Mouse (Mus musculus): ENCODE data around the gene 1700088E04Rik.
A peak's percentile ranks its signal among the peaks of the same experiment; 100 is the strongest.

1700088E04Rik gene

DNA sequence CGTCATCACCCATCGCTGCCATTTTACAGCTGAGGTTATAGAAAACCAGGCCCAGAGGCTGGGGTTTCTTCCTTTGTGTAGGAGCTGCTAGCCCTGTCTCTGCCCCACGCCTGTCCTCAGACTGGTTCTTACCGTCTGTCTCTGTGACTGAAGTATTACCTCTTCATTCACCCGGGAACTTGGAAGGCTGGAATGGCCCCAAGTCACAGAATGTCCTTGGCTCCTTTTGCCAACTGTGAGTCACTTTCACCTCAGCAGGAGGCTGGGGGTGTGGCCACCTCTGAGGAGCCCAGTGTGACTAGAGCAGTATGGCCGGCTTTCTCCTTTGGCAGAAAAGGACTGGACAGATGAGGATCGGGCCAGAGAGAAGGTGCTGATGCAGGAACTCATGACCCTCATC is 9.6 kb downstream of the 1700088E04Rik start:
- DNase-seq (ENCODE audit: low read depth, low spot score), result no peak

- no peak for DNase-seq (ENCODE audit: low read depth, low spot score)
Measured at GRCm38 (mm10) chr15:79130782-79131181, 10.3 kb downstream of the 1700088E04Rik start.

- no peak for DNase-seq (ENCODE audit: low read depth, low spot score)
Measured at GRCm38 (mm10) chr15:79129311-79129710, 11.7 kb downstream of the 1700088E04Rik start.

DNA sequence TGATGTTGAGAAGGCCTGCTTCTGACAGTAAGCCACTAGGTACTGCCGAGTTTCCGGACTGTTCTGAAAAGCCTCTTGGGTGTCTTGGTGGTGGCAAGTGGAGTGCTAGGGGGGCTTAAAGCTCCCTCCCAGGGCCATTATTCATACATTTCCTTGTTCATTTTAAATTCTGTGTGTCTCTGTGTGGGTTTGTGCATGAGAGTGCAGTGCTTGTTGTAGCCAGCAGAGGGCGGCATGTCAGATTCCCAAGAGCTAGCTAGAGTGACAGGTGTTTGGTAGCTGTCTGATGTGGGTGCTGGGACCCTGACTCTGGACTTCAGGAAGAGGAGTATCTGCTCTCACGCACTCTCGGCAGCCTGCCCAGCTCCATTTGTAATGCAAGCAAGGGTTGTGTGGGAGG is 12.8 kb downstream of the 1700088E04Rik start:
- no peak for DNase-seq (ENCODE audit: low read depth, low spot score)

- no peak for DNase-seq (ENCODE audit: low read depth, low spot score)
Measured at GRCm38 (mm10) chr15:79127101-79127500, 14.0 kb downstream of the 1700088E04Rik start.

DNA sequence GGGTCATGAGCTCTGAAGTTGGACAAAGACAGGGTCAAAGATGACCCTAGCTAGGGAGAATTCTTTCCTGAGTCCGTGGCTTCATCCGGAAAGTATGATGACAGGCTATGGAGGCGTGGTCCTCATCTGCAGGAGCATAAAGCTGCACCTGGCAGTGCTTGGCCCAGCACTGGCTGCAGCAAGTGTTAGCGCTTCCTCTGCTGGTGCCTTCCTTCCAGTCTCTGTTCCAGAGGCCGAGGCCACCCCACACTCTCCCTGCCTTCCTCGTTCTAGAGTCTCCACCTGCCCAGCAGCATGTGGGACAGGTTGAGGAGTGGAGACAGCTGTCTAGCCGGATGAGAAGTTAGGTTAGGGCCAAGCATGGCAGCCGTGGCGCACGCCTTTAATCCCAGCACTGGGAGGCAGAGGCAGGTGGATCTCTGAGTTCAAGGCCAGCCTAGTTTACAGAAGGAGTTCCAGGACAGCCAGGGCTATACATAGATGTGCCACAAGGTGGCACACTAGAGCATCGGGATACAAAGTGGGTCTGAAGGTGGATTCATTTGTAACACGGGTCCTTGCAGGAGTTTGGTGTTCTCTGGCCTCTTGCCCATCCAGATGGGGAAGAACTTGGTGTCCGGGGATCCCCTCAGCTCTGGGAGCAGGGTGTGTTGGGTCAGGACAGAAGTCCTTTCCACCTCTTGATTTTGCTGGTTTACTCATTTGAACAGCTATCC is 14.7 kb downstream of the 1700088E04Rik start:
- DNase-seq (ENCODE audit: low read depth, low spot score), result peak; percentile 70

DNA sequence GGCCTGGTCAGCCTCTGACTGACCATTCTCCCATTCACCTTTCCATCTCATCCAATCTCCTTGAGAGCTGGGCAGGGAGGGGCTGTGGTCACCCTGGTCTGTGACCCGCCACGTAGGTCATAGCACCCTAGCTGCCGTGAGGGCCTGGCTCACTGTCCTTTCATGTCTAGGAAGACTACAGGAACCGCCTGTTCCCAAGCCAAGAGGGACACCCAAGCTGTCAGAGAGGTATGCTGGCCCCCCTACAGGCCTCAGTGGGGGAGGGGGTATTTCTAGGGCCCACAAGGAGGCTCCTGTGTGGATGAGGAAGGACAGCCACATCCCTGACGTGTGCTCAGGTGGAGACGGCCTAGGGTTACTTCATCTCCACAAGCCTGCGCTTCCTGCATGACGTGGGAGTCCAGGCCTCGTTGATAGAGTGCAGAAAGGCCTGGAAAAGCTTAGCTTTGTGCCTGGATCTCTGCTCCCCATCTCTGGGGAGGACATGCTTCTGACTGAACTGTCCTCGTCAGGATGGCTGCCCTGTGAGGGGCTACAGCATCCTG is 16.6 kb downstream of the 1700088E04Rik start:
- no peak for DNase-seq (ENCODE audit: low read depth, low spot score)

DNA sequence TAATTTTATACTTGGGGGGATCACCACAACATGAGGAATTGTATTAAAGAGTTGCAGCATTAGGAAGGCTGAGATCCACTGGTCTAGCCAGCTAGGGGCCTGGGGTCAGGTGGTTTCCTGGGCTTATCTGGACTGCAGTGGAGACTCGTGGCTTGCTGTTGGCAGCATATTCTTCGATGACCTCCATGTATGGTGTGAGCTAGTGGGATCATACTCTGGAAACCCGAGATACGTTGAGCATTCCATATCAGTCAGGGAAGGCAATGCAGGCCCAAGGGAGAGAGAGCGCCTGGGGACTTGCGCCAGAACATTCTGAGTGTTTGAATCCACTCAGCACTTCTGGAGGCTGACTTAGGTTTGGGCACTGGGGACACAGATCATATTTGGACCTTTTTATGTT is 17.3 kb downstream of the 1700088E04Rik start:
- no peak for DNase-seq (ENCODE audit: low read depth, low spot score)

- DNase-seq (ENCODE audit: low read depth, low spot score), result no peak
Measured at GRCm38 (mm10) chr15:79122546-79122945, 18.5 kb downstream of the 1700088E04Rik start.

DNA sequence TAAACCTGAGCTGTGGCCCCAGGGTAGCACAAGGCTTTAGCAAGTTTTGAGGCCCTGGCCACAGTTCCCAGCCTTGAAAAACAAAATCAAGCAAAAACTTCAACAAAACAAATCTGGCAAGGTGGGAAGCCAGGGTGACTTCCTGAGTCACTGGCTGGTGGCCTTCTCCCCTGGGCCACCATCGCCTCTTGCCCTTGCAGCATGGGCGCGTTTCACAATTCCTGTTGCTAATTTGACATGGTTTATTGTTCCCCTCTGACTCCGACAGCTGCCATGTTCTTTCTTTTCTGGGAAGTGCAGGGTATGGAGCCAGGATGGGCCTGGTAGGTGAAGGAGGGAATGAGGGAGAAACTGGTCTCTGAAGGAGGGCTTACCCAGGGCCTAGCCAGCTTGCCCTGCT is 18.9 kb downstream of the 1700088E04Rik start:
- DNase-seq (ENCODE audit: low read depth, low spot score), result no peak

- no peak for DNase-seq (ENCODE audit: low read depth, low spot score)
Measured at GRCm38 (mm10) chr15:79119491-79119890, 21.6 kb downstream of the 1700088E04Rik start.

GRCm38 (mm10) chr15:79115276-79115675 is 25.8 kb downstream of the 1700088E04Rik start:
- no peak for DNase-seq (ENCODE audit: low read depth, low spot score)

DNA sequence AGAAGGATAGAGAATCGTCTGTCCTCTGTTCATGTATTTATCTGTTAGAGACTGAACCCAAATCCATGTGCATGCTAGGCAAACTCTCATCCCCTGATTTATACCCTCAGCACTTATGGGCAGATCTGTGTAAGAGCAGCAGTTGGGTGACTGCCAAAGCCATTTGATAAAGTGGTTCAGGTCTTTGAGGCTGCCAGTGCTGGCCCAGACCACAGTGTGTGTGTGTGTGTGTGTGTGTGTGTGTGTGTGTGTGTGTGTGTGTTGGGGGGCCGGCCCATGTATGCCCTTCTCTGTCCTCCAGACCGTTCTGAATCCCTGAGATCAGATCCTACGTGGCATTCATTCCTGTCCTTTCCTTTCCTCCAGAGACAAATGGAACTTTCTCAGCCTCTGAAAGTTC is 29.3 kb downstream of the 1700088E04Rik start:
- no peak for DNase-seq (ENCODE audit: low read depth, low spot score)

GRCm38 (mm10) chr15:79110528-79110927 is 30.5 kb downstream of the 1700088E04Rik start:
- DNase-seq (ENCODE audit: low read depth, low spot score), result no peak

- no peak for DNase-seq (ENCODE audit: low read depth, low spot score)
Measured at GRCm38 (mm10) chr15:79110031-79110430, 31.0 kb downstream of the 1700088E04Rik start.

DNA sequence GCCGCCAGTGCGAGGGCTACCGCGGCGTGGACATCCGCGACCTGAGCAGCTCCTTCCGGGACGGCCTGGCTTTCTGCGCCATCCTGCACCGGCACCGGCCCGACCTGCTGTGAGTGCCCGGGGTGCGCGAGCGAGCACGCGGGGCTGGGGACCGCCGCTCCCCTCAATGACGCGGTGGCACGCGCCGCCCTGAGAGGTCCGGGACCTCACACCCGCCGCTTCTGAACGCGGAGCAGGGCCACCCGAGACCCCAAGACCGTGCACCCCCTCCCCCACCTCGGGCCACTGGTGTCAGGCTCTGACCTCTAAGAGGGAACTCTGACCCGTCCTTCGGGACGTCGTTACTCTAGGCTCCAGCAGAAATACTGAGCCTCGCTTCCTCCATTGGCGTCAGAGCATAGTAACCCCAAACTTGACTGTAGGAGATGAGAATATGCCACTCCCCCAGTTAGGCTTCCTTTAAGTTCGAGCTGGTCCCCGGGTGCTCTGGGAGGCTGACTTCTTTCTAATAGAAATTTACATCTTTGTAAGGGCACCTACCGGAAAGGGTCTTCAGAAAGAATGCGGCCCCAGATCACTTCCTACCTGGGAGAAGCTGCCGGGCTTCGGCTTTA is 31.6 kb downstream of the 1700088E04Rik start:
- no peak for DNase-seq (ENCODE audit: low read depth, low spot score)

DNA sequence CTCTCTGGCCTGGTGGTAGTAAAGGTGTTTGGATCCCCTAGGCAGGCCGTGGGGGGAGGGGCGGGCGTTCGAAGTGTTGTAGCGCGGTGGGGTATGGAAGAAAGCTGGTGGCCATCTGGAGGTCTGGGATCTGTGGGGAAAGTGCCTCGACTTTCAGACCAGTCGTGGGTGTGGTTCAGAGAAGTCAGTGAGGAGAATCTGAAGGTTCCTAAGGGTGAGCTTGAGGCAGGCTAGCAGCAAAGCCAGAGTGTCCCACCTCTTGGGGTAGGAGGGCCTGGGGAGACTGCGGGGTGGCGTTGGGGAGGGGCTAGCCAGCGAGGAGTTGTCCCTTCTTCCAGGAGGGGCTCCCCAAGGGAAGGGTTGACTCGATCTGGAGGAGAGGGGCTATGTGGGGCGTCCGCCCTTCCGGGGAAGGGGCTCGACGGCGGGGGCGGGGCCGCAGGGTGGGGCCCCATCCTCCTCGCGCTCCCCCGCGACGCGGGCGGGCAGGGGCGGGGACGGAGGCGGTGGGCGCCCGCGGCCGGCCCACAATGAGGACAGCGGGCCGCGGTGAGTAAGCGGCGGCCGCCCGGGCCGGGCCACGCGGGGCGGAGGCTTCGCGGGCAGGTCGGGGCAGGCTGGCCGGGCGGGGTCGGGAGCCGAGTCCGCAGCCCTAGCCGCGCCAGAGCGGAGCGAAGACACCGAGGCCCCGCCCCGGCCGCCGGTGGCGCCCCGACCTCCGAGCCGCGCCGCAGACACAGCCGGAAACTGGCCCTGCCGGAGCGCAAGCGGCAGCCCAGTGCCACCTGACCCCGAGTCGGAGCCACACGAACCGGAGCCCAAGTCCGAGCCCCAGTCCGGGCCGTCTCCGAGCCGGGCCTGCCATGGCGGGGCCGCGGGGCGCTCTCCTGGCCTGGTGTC is 32.4 kb downstream of the 1700088E04Rik start, which contains the start of gene Micall1:
TSS of gene Micall1 (plus strand) at position 478 of the 900 bp plus-strand sequence.
- peak; percentile 60 for DNase-seq (ENCODE audit: low read depth, low spot score)

- peak; percentile 41 for DNase-seq (ENCODE audit: low read depth, low spot score)
Measured at GRCm38 (mm10) chr15:79107966-79108365, 33.1 kb downstream of the 1700088E04Rik start.

GRCm38 (mm10) chr15:79105804-79106203 is 35.2 kb downstream of the 1700088E04Rik start:
- DNase-seq (ENCODE audit: low read depth, low spot score), result no peak

DNA sequence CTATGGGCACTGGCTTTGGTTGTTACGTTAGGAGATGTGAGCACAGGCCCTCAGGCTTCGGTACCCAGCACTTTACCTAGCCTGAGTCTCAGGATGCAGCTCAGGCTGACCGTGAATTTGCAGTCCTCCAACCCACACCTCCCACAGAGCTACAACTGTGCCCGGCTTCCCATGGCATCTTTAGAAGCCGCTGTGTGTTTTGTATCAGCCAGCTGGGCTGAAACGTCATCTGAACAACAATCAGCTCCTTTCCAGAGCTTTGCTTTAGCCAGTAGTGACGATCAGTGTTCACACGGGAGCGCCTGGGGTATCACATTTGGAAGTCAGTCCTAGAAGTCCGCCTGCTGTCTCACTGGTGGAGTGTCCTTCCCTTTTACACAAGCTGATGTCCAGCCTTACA is 37.8 kb downstream of the 1700088E04Rik start:
- DNase-seq (ENCODE audit: low read depth, low spot score), result no peak

DNA sequence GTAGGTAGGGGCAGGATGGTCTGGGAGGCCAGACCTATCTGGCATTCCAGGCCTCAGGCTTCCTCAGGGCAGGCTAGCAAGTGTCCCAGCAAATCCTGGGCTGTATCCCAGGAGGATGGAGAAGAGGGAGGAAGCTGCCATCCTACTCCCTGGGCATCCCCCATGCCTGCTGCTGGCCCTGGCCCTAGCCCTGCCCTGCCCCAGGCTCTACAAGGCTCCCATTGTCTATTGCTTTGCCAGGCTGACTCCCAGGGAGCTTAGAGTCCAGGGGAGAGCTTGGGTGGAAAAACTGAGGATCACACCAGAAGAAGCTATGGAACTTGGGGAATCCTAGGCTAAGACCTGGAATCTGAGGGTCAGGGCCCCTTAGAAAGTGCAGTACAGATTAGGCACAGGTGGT is 39.5 kb downstream of the 1700088E04Rik start:
- DNase-seq (ENCODE audit: low read depth, low spot score), result no peak

GRCm38 (mm10) chr15:79100391-79100790 is 40.7 kb downstream of the 1700088E04Rik start:
- no peak for DNase-seq (ENCODE audit: low read depth, low spot score)

Data from mesoderm, embryonic 11.5 days (tissue).